Mouse (Mus musculus): ENCODE data around the gene Elovl2.
"Not testable (repeated sequence)": the region's sequence is repeated elsewhere in the genome, so short reads cannot be mapped to it uniquely, and the experiment has no call there.

Elovl2 gene

GRCm38 (mm10) chr13:41220304-41220834, at the start of gene Elovl2:
Elovl2 (minus strand) TSS chr13:41220405.
- DNase-seq: peak; percentile 82

- no peak for DNase-seq
These were observed 47.7 kb upstream of the Elovl2 start for GRCm38 (mm10) chr13:41267827-41268408.

GRCm38 (mm10) chr13:41263304-41264006, 43.2 kb upstream of the Elovl2 start:
- DNase-seq: no peak

- not testable (repeated sequence) for DNase-seq
These were observed 41.4 kb upstream of the Elovl2 start for GRCm38 (mm10) chr13:41261617-41262016.

GRCm38 (mm10) chr13:41257851-41258250, 37.6 kb upstream of the Elovl2 start:
- no peak for DNase-seq

- no peak for DNase-seq
These were observed 36.8 kb upstream of the Elovl2 start for GRCm38 (mm10) chr13:41256962-41257361.

GRCm38 (mm10) chr13:41256126-41256525, 35.9 kb upstream of the Elovl2 start:
- no peak for DNase-seq

GRCm38 (mm10) chr13:41252736-41253135, 32.5 kb upstream of the Elovl2 start:
- no peak for DNase-seq

- DNase-seq: no peak
These were observed 31.9 kb upstream of the Elovl2 start for GRCm38 (mm10) chr13:41252141-41252540.

- no peak for DNase-seq
These were observed 31.5 kb upstream of the Elovl2 start for GRCm38 (mm10) chr13:41251667-41252066.

GRCm38 (mm10) chr13:41251232-41251631, 31.0 kb upstream of the Elovl2 start:
- not testable (repeated sequence) for DNase-seq

- DNase-seq: no peak
These were observed 30.2 kb upstream of the Elovl2 start for GRCm38 (mm10) chr13:41250318-41250981.

- DNase-seq: peak; percentile 93
These were observed 29.5 kb upstream of the Elovl2 start, which contains the start of gene Smim13 for GRCm38 (mm10) chr13:41249538-41250317. Smim13 (plus strand) TSS chr13:41249844.

- peak; percentile 64 for DNase-seq
These were observed 28.7 kb upstream of the Elovl2 start for GRCm38 (mm10) chr13:41248751-41249520.

GRCm38 (mm10) chr13:41244306-41244830, 24.2 kb upstream of the Elovl2 start:
- no peak for DNase-seq

- DNase-seq: no peak
These were observed 21.4 kb upstream of the Elovl2 start for GRCm38 (mm10) chr13:41241557-41241956.

- no peak for DNase-seq
These were observed 18.6 kb upstream of the Elovl2 start for GRCm38 (mm10) chr13:41238805-41239130.

GRCm38 (mm10) chr13:41238035-41238804, 18.0 kb upstream of the Elovl2 start:
- no peak for DNase-seq

- DNase-seq: no peak
These were observed 15.9 kb upstream of the Elovl2 start for GRCm38 (mm10) chr13:41235845-41236741.

GRCm38 (mm10) chr13:41235181-41235580, 15.0 kb upstream of the Elovl2 start:
- DNase-seq: no peak

Data from thymus, postnatal 4 days (tissue).